Mouse (Mus musculus): ENCODE data around the gene Shisa5.

Gene Shisa5

GRCm38 (mm10) chr9:109094553-109095136 is 56.3 kb downstream of the Shisa5 start:
- no peak for DNase-seq

DNA sequence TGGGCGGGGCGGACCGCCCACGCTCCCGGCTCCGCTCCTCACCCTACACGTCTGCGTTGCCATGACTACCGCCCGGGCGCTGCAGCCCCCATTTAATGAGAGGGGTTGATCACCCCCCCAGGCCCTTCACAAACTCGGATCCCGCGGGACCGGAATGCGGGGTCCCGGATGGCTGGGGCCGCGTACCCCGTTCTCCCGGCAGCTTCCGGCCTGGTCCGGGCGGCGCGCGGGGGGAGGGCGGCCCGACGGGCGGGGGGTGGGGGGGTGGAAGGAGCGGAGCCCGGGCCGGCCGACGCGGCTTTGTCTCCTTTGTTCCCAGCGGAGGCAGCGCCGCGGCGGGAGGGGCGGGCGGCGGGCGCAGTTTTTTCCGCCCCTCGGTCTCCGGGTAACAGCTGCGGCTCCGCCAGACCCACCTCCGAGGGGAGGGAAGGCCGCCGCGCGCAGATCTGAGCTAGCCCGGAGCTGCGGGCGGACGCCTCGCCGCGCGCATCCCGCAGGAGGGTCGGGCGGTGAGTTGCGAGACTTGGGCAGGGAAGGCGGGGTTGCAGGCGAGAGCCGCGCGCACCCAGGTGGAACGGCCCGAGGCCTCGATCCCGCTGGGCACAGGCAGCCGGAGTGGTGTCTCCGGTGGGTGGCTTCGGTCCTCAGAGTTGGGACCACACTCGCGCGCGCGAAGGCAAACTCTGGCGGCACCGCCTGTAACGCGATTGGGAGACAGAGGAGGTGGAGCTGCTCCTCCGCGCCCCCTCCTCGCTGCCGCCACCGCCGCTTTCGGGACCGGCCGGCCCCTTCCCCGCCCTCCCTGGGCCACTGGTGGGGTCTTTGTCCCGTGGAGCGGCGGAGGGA is 57.0 kb downstream of the Shisa5 start, which contains the start of gene Plxnb1:
Plxnb1 (plus strand) TSS at position 253 of the 846 bp plus-strand sequence.
- peak; percentile 60 for DNase-seq

DNA sequence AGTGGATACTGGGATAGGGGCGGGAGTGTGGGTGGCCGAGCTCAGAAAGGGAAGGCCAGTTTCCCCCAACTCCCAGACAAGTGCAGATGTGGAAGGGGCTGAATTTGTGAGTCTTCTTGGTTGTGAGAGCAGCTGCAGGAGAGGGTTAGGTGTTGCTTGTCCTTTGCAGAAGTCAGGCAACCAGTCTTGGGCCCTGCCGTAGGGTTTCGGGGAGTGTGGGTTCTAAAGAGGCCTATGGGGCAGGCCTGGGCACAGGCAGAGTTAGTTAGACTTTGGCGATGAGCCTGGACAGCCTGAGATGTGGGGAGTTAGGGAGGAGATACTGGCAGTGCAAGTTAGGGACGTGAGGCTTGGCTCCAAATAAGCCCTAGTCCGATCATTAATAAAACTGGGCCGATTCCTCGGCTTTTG is 57.9 kb downstream of the Shisa5 start:
- DNase-seq, result no peak

GRCm38 (mm10) chr9:109096856-109097255 is 58.5 kb downstream of the Shisa5 start:
- DNase-seq, result no peak

- DNase-seq, result no peak
Observed at GRCm38 (mm10) chr9:109097291-109097690, 58.9 kb downstream of the Shisa5 start.

GRCm38 (mm10) chr9:109097831-109098230 is 59.5 kb downstream of the Shisa5 start:
- peak; percentile 66 for DNase-seq

DNA sequence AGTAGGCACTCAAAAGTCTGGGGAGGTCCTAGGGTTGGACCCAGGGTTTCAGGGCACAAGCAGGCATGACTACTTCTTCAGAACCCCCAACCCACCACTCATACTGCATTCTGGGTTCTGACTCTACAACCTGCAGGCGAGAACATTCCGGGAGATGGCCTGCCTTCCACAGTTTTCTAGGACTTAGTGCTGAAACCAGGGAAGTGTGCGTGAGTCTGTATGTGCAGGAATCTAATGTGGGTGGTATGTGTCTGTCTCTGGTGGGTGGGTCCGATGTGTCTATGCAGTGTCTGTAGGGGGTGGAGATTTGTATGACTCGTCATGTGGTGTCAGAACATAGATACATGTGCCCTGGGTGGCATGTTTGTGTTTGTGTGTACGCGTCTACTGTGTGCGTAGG is 60.0 kb downstream of the Shisa5 start:
- no peak for DNase-seq

DNA sequence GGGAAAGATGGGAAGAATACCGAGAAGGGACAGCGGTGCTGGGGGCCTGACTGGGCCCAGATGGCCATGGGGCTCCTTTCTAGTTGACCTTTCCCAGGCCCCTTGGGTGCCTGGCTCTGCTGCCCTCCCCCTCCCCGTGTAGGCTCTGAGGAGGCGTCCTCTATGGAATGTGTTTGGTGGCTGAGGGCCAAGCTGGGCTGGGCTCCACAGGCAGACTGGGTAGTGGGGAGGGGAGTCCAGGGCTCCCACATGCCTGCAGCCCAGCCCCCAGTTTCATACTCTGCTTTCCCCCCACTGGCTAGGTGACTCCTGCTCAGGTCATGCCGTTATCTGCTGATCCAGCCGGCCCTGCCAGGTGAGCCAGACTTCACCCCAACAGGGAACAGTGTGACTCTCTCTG is 60.6 kb downstream of the Shisa5 start:
- no peak for DNase-seq

GRCm38 (mm10) chr9:109100307-109100928 is 62.1 kb downstream of the Shisa5 start:
- DNase-seq, result no peak

DNA sequence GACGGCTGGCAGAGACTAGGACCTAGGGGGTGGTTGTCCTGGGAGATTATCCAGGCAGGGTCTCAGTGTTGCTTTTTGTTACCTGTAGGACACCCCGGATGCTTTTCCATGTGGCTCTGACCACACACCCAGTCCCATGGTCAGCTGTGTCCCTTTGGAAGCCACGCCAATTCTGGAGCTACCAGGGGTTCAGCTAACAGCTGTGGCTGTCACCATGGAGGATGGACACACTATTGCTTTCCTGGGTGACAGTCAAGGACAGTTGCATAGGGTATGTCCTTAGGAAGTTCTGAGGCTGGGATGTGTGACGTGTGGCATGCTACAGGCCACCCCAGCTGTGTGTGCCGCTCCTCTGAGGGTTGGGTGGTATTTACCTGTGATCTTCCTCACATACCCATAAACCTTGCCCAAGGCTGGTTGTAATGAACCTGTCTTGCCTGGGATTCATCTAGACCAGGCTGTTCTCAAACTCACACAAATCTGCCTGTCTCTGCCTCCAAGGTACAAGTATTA is 63.6 kb downstream of the Shisa5 start:
- no peak for DNase-seq

GRCm38 (mm10) chr9:109102541-109102940 is 64.2 kb downstream of the Shisa5 start:
- no peak for DNase-seq

GRCm38 (mm10) chr9:109103250-109103649 is 64.9 kb downstream of the Shisa5 start:
- no peak for DNase-seq

GRCm38 (mm10) chr9:109104083-109104482 is 65.7 kb downstream of the Shisa5 start:
- DNase-seq, result no peak

GRCm38 (mm10) chr9:109105011-109105410 is 66.6 kb downstream of the Shisa5 start:
- DNase-seq, result no peak

DNA sequence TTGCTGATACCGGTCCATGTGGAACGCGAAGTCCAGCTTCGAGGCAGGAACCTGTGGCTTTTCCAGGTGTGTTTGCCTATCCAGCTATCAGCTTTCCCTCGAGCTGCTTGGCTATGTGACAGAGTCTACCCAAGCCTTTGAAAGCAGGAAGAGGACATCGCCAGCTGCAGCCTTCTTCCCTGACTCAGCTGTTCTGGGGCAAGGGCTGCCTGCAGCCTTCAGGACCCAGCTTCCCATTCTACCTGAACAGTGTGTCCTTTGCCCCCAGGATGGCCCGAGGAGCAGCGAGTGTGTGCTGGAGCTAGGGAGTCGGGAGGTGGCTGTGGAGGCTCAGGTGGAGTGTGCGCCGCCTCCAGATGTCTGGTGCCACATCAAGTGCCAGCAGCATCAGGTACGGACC is 67.3 kb downstream of the Shisa5 start:
- no peak for DNase-seq

- no peak for DNase-seq
Observed at GRCm38 (mm10) chr9:109107341-109107740, 69.0 kb downstream of the Shisa5 start.

Measured in cerebellum, adult 11-12 months (tissue).